Mouse (Mus musculus) CD8-positive naive resting alpha-beta T cell, adult 2 months (primary cell): ENCODE results near the gene S100a14.
A peak's percentile ranks its signal among the peaks of the same experiment; 100 is the strongest.

ENCODE experiments used
- DNase-seq, 2 experiments: peaks; one replicate each; pipeline ENCODE4 v3.0.0; 2022; ENCODE audit warnings: low read depth in 2 of 2, low spot score in 2 of 2

S100a14 gene

DNA sequence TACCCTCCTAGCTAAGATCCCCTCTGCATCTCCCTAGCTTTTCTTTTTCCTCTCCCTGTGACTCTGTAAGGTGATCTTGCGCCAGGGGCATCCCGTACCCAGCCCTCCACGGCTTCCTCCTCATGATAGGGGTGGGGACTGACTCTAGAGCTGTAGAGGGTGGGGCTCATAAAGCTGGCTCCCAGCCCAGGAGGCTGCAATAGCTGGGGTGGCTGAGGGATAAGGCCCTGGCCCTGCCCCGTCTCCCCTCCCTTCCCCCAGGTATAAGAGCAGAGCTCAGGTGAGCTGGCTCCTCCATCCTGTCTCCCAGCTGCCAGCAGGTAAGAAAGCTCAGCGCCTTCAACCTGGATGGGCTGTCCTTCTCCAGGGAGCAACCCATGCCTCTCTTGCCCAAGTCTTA, at the start of gene S100a14:
Gene S100a14, plus strand, starts transcription at position 277 of the 400 bp plus-strand sequence.
- no peak for DNase-seq

DNA sequence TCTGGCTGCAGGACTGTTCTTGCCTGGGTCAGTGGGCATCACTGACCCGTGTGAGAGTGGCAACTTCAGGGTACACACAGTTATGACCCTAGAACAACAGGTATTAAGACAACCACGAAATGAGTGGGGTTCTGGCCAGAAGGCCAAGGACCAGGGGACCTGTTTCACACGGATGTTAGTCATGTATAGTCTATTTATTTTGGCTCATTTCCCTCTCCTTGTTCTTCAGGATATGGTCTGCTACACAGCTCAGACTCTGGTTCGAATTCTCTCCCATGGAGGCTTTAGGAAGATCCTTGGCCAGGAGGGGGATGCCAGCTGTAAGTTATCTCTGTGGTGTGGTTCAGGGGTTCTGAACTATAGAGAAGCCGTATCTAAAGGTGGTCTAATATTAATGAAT, 39.7 kb upstream of the S100a14 start:
- DNase-seq: no peak

DNA sequence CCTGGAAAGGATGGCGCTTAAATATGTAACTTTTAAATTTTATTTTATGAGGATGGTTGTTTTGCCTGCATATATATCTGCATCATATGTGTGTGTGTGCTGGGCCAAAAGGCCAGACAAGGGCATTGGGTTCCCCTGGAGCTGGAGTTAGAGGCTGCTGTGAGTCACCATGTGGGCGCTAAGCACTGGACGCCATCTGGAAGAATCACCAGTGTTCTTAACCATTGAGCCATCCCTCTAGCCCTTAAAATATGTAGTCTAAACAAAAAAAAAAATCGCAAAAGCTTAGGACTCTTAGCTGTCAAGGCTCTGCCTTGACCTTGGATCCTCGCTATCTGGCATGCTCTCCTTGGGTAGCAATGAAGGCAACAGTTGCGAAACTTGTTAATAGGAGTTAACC, 38.1 kb upstream of the S100a14 start:
- DNase-seq: no peak

DNA sequence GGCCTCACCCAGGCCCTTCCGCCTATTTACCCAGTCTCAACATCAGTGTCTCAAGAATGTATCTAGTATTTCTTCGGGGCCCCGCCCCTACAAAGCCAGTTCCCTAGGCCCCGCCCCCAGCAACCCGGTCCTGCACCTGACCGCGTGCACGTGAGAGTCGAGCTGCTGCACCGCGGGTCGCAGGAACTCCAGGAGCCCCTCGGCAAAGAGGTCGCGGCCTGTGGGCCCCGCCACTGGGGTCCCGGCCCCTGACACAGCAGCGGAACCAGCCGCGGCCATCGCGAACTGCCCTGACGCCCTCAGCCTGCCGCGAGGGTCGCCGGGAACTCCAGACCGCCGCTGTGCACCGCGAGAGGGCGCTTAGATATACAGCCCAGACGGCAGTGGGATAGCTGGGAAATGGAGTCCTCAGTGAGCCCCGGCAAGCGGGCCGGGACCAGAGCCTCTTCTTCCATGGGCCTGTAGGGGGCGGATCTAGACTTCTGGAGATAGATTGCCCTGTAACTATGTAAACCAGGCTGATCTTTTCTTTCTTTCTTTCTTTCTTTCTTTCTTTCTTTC, 35.9 kb upstream of the S100a14 start, which contains the start of gene Snapin:
Gene Snapin, minus strand, starts transcription at position 338 of the 561 bp plus-strand sequence.
- DNase-seq: peak; percentile 92 to 96

DNA sequence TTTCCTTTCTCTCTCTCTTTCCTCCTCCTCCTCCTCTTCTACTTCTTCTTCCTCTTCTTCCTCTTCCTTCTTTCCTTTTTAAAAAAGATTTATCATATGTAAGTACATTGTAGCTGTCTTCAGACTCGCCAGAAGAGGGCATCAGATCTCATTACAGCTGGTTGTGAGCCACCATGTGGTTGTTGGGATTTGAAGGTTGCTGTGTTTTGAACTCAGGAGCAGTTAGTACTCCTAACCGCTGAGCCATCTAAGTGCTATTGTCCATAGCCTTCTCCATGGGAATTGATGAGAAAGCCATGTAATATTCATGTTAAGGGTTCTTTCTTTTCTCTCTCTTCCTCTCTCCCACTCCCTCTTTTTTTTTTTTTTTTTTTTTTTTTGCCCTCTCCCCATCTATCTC, 35.3 kb upstream of the S100a14 start:
- peak; percentile 36 to 44 for DNase-seq

DNA sequence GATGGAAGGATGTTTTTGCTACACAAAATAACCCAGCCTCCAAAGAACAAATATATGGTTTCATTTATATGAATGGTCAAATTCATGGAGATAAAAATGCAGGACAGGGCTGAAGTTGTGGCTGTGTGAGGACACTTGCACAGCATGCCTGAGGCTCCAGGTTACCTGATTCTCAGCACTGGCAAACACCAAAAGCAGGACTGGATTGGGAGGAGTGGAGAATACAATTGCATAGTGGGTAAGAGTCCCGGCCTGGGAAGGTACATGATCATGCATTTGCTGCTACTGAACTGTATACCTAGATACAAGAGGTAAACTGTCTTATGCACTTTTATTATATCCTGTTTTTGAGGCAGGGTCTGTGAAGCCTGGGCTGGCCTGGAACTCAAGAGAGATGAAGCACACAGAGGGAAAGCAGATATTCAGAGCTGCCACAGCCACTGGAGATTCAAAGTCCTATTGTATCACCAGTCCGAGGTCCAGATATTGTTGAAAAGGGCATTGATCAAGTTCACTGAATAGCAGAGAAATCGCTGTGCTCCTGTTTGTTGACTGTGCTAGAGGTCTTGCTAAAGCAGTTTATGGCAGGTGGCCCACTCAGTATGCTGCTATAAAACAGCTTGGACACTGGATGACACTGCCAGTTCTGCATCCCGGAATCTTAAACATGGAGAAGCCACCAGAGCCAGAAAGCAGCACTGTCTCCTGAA, 32.7 kb upstream of the S100a14 start:
- DNase-seq: no peak

DNA sequence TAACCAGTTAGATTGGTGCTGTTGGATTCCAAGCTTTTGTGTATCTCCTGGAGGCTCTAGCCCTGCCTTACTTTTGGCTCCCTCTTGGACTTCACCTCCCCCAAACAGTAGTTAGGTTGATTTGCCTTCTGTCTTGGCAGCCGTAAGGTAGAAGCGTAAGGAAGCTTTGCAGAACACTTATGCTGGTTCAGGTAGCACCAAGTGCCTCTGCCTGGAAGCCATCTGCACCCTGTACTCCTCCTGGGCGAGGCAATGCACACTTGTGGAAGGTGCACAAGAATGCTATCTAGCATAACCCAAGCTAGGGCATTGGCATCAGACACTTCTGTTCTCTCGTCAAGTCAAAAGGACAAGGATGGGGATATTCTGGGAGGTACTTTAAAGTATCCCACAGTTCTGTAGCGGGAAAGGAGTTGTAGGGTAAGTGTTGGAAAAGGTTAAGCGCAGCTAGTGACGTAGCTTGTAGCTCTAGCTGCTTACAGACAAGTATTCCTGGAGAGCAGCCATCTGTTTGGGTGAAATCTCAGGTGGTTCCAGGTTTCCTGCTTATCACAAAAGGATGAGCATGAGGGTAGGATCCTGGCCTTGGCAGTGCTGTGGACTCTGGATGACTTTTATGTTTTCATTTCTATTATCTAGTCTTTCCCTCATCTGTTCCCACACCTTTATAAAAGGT, 30.7 kb upstream of the S100a14 start:
- no peak for DNase-seq

DNA sequence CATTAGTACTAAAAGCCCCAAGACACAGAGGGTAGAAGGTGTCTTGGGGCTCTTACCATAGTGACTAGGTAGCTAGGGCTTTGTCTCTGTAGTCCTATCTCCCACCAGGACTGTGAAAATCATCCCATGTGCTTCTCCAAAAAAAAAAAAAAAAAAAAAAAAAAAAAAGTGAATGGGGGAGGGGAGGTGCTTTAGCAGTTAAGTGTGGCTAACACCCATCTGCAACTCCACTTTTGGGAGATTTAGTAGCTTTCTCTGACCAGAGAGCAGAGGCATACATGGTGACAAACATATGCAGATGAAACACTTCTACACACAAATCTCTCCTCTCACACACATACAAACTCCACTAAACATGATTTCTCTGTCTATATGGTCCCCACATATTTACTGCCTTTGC, 29.1 kb upstream of the S100a14 start:
- no peak for DNase-seq

DNA sequence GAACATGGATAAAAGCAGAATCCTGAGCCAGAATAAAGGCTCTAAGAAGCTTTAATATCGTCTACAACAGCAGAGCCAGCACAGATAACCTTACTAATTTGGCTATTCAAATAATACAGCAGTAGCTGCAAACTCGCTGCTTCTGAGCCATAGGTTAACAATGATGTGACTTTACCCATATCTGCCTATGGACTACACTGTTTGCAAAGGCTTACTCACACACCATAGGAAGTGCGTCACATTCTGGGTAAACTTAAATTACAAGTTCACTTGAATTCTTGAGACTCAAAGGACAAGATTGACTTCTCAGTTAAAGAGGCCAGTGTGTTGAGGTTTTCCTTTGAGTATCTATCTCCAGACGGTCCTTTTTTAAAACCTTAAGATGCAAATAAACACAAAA, 23.2 kb upstream of the S100a14 start:
- DNase-seq: no peak

DNA sequence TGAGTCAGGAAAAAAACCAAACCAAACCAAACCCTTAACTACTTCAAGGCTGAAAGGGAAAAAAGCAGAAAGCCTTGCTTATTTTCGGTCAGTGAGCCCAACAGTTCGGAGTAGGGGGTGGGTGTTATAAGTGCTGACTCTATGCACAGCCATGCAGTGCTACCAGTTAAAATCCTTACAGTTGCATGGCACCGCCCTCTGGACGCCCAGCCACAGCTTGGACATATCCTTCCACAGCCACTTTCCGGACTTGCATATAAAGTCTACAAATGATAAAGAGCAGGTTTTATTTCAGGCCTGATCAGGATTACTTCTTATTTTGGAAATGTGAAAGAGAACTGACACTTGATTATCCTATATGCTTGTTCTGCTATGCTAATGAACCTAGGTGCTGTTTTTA, 21.4 kb upstream of the S100a14 start:
- DNase-seq: no peak

DNA sequence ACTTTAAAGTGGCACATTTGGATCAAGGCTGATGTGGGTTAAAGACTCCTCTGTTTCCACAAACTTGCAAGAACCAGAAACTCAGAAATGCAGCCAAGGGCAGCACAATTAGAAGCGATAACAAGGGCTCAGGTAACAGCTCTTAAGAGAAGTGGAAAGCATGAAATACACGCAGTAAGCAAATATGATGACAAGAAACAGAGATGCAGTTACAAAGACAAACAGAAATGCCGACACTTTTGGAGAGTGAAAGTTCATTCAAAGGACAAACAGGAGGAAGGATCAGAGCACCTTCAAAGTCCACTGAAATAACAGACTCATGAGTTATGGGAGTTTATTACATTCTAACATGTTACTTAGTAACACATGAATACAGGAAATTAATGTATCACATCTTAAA, 20.3 kb upstream of the S100a14 start:
- DNase-seq: no peak

DNA sequence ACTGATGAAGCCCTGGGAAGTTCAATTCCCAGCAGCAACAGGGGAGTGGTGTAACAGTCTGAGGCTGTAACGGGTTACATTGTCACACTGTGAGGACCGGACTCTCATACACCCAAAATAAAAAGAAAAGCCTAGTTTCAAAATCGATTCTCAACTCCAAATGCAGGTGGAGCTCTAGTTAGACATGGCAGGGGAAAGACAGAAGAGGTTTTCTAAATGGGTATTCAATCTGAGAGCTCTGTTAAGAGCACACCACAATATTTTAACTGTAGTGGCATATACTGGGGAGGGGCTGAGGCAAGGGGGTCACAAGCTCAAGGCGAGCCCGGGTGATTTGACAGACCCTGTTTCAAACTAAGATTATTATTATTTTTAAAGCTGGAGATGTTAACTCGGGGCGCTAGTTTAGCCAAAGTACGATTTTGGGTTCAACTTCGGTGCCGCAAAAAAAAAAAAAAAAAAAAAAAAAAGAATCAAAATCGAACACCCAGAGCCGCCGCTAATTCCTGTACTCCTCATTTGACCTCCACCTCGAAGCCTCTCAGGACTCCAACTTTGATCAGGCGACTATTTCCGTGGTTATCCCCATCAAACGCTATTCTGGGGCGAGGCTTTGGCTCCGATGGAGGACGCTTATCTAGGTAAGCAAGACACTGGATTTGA, 18.2 kb upstream of the S100a14 start:
- DNase-seq: no peak

DNA sequence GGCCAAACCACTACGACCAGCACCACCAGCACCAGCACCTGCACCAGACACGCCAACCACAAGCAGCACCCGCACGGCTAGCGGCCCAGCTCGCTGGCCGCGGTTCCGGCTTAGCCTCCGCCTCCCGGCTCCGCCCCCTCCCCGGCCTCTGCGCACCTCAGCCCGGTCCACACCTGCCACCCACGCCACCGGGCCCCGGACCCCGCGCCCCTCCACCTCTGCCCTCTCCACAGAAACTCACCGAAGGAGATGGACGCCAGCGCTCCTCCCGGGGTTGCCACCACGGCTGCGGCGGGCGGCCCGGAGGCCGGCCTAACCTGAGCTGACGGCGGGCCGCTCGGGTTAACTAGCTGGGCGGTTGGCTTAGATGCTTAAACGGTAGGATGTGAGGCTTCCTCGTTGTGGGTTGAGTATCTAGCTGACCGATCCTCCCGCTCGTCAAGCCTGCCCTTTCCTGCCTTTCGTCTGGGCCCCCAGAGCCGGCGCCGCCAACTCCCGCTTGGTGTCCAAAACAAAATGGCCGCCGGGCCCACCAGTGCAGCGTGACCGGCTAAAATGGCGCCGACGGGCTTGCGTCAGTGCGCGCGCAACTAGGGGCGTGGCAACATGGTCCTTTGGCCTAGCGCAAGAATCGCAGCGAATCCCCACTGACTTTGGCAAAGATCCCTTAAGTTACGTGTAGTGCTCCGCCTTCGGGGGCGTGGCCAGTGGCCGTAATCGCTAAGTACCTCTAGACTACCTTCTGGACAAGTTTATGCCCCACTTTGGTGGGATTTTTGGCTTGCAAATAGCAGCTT, 17.5 kb upstream of the S100a14 start, which contains the start of gene Chtop:
Gene Chtop, minus strand, starts transcription at position 549 of the 797 bp plus-strand sequence.
- peak; percentile 98 to 99 for DNase-seq

DNA sequence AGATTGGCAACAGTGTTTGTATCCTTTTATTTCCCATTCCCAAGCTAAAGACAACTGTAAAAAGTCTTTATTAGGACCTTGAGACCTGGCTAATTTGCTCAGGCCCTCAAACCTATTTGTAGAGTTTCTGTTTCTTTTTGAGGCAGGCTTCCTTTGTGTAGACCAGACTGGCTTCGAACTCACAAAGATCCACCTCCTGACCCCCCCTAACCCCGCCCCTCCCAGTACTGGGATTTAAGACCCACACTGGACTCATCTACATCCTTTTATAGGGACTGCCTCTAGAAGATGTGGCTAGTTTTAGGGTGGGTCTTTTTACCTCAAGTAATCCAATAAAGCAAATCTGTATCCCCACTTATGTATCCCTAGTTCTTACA, 16.9 kb upstream of the S100a14 start:
- DNase-seq: no peak

DNA sequence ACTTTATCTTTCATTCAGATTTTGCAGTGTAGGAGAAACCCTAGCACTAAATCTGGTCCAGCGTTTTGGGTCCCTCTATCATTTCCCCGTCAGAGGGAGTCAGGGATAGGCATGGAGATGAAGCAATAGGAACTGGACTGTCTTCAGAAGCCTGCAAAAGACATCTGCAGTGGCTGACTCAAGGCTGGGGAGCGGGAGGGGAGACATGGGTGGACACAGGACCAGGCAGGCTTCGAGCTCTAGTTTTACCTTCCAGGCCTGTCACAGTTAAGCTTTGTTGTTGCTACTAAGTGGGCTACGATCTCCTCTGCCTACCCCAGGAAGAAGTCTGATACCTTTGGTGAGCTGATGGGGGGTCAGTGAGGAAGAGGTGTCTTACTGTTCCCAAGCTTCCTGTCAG, 14.4 kb upstream of the S100a14 start:
- no peak for DNase-seq

DNA sequence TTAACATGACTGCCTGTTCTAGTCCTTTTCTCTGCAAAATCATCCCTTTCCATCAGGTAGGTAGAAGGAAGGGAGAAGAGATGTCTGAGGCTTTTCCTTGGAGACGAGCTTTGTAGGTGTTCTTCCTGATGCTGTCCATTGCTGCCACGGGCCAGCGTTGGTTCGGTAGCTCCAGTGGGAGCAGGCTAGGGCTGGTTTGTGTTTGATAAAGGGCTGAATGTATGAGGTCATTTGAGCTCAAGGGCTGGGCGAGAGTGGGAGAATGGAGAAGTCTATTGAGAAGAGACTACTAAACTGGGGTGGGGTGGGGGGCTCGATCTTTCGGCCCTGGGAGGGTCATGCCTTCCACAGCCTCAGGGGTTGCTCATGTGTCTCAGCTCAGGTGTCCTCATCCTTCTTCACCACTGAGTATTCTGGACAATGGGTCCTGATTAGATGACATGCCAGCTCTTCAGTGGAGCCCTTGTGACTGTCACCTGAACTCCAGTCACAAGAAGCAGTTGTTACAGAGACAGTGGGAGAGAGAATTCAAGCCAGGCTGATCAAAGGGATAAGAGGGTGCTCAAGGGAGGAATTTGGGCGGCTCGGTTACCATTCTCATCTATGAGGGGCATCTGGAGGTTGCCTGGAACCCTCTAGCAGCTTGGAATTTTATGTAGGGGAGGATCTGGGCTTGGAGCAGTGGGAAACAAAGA, 13.6 kb upstream of the S100a14 start:
- DNase-seq: no peak

DNA sequence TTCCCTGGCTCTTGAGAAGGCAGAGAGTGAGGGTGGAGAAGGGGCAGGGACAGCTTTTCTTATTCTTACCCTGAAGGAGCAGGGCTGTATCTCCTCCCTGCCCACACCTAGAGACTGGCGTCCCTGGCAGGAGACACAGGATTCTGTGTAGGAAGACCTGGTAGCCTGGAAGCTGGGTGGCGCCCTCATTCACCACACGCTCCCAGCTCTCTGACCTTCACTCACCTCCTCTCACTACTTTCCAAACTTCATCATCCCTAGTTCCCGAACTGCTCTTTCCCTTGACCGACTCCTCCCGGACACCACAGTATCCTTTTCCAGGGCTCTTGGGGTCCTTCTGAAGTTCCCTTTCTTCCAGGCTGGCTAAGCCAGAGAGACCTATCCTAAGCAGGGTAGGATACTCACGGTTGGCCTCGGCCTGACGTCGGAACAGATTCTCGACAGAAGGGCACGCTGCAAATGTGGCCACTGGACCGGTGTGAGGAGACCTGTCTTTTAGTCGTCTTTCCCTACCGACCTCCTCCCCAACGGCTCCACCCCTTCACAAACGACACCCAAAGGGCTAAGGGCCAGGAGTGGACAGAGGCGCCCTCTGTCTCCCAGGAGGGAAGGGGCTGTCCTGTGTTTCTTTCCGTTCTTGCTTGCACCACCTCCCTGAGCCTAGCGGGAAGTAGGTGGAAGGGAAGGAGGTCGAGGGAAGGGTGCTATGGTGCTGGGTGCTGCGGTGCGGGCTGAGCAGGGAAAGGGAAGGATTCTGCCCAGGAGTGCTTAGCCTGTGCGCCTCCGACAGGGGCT, 12.7 kb upstream of the S100a14 start, which contains the start of the genes S100a1 and S100a13:
Gene S100a1, minus strand, starts transcription at position 597 of the 795 bp plus-strand sequence.
Gene S100a13, plus strand, starts transcription at position 640 of the 795 bp plus-strand sequence.
- DNase-seq: no peak

DNA sequence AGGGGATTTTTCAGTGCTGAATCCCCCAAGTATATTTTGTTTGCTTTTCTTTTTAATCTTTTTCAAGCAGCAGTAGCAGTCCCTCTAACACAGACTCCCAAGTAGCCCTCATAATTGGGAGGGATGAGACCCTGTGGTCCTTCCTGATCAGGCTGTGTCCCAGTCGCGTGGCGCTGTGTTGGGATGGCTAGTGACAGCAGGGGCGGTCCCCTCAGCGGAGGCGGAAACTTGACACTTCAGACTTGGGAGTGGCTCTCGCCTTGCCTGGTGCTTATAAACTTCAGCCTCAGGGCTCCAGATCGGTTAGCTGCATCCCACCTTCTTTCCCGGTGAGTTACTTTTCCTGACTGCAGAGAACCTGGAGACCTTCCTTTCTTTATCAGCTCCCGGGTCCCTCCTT, 12.0 kb upstream of the S100a14 start:
- DNase-seq: peak; percentile 35 to 40

DNA sequence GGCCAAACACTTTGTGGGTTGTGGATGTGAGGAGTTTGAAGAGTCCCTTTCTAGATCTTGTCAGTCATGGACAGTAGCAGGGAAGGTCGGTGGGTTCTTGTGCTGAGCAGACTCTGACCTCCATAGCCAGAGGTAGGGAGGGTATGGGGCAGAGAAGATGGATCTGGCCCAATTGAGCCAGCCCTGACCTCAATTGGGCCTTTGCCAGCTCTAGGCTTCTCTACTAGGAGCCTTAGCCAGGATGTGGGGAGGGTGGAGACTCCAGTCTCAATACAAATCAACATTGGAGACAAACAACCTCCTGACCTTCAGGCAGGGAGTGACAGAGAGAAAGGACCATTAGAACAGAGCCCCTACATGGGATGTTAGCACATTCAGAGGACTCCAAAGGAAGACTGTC, 11.4 kb upstream of the S100a14 start:
- DNase-seq: peak in 1 of 2 experiments; percentile 11
